Mouse (Mus musculus) cerebellum, adult 11 months (tissue): ENCODE measurements around the gene Gm20683.

Experiments
- DNase-seq: peaks from one replicate; pipeline ENCODE4 v3.0.0; 2022

Gene Gm20683

DNA sequence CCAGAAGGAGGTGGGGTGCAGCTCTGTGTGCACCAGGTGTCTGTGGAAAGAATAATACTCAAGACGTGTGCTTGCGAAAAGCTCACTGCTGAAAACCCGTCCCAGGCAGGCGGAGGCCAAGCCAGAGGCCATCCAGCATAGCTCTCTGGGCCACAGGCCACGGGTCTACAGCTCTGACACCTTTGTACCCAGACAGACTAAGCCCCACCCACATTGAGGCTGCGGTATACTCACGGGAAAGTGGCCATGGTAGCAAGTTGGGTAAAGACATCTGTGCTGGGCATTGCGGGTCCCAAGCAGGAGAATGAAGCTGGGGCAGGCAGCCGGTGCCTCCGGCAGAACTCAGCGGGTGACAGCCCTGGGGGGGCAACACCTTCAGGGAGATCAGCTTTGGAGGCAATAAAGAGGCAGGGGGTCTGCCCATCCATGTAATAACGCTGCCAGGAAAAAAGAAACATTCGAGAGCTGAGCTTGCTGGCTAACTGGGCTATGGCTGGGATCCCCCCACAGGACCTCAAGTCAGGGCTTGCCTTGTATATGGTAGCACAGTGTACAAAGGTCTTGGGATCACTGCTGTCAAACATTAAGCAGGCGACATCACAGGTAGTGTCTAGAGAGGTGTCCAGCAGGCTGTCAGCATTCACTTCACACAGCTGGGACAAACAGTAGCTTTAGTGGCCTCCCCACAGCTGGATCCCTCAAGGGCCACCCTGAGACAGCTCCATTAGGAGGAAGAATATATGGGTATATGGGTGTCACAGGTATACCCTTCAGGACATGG, 1.9 kb downstream of the Gm20683 start:
- no peak for DNase-seq

DNA sequence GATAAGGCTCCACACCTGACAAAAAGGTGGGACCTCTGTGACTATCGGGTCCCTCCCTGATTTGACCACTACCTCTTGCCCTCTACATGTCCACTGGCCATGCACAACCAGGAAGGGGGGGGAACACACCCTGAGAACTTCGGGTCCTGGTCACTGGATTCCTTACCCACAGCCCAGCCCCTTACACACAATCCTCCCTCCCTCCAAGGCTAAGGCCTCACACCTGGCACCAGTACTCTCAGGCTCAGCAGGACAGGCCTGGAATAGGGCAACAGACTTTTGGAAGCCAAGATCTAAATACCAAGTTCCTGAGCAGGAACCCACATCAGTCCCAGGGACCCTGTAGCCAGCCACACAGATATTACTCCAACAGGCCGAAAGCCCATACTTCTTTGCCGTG, 2.7 kb downstream of the Gm20683 start:
- no peak for DNase-seq

- DNase-seq, result no peak
These were observed 4.0 kb downstream of the Gm20683 start for GRCm38 (mm10) chr17:25837533-25837932.

DNA sequence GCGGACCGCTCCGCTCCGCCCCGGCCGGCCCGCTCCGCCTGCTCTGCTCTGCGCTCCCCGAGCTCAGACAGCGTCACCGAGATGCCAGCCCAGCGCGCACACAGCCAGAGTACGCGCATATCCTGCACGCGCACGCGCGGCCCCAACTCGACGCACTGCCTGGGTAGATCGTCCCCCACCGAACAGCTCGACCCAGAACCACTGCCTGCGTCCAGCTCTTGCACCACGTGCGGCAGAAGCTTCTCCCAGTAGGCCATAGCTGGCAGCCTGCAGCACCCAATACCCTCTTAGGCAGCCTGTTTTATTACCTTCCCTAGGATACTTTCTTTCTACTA, 4.5 kb downstream of the Gm20683 start, which contains the start of gene Rhbdl1:
Gene Rhbdl1, minus strand, starts transcription at position 220 of the 335 bp plus-strand sequence.
- peak; percentile 86 for DNase-seq

GRCm38 (mm10) chr17:25836397-25837075, 5.0 kb downstream of the Gm20683 start:
- no peak for DNase-seq

- DNase-seq, result no peak
These were observed 5.7 kb downstream of the Gm20683 start for GRCm38 (mm10) chr17:25835816-25836215.

DNA sequence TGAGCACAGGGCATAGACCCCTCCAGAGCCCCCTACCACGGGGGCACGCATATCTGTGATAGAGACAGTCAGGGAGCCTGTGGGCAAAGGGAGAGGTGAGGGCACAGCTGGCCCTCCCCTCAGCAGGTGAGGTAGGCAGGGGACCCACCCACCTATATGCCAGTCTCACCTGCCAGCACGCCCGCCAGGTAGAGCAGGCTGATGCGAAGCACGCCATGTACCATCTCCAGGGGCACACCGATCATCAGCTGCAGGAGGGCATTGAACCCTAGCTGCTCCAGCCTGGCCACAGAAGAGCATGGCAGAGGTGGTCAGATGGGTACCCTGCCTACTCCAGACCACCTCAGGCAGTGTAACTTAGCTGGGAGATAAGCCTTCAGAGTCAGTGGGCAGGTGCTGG, 6.3 kb downstream of the Gm20683 start:
- no peak for DNase-seq

- DNase-seq, result no peak
These were observed 6.9 kb downstream of the Gm20683 start for GRCm38 (mm10) chr17:25834595-25835222.

- DNase-seq, result no peak
These were observed 7.5 kb downstream of the Gm20683 start for GRCm38 (mm10) chr17:25833961-25834594.

- peak; percentile 86 for DNase-seq
These were observed 8.3 kb downstream of the Gm20683 start, which contains the start of gene Stub1 for GRCm38 (mm10) chr17:25833291-25833663. Gene Stub1, minus strand, starts transcription at chr17:25833404.

DNA sequence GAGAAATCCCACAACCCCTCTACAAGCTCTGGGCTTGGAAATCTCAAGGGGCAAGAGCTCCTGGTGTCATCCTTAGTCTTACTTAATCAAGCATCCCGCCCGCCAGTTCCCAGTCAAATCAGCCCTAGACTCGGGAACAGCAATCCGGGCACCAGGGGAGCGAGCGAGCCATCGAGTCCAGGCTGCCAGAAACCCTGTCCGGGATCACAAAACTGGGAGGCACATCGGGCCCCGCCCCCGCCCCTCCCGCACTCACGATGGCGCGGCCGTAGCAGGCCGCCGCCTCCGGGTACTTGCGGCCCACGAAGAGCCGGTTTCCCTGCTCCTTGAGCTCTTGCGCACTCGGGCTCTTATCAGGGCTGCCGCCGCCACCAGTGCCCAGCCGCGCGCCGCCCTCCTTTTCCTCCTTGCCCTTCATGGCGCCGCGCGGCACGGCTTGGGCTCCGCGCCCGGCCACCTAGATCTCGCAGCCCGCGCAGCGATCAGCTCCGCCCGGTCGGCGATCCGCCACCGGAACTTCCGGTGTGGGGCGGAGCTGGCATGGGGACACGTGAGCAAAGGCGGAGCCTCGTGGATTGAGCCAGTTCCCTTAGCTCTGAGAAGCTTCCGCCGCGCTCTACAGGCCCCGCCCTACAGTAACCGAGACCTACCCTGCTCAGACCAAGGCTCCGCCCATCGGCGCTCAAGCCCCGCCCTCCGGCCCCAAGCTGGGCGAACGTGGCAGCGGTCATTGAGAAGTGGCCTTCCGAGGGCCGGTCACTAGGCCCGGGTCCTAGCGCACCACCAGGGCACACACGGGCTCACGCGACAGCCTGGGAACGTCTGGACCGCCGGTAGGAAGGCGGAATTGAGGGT, 8.9 kb downstream of the Gm20683 start:
- peak; percentile 99 for DNase-seq

DNA sequence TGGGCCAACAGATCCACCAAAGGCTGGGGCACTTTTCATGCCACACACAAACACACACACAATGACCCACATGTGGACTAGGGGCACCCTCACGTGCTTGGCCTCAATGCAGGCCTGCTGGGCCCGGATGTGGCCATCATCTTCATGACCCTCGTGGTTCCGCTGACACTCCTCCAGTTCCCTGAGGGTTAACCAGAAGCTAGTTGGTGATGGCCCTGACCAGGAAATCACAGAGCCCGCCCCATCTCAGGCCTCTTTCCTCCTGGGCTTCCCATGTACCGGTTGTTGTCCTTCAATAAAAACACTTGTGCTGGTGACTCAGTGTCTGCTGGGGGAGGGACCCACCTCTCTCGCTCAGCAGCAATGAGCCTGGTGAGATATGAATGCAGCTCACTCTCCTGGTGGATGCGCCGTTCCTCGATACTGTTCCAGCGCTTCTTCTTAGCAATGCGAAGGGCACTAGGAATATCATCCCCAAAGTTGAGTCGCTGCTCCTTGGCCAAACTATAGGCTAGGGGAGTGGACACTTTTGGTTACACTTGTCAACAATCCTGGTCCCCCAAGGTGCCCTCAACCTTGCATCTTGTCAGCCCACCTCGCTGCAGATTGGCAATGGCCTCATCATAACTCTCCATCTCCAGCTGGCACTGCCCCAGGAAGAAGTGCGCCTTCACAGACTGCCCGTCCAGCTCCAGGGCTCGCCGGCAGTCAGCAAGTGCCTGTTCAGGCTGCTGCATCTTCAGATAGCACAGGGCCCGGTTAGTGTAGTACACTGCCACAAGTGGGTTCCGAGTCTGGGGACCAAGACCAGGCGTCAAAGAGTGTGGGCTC, 9.9 kb downstream of the Gm20683 start:
- no peak for DNase-seq

- DNase-seq, result no peak
These were observed 10.6 kb downstream of the Gm20683 start for GRCm38 (mm10) chr17:25830806-25831431.

DNA sequence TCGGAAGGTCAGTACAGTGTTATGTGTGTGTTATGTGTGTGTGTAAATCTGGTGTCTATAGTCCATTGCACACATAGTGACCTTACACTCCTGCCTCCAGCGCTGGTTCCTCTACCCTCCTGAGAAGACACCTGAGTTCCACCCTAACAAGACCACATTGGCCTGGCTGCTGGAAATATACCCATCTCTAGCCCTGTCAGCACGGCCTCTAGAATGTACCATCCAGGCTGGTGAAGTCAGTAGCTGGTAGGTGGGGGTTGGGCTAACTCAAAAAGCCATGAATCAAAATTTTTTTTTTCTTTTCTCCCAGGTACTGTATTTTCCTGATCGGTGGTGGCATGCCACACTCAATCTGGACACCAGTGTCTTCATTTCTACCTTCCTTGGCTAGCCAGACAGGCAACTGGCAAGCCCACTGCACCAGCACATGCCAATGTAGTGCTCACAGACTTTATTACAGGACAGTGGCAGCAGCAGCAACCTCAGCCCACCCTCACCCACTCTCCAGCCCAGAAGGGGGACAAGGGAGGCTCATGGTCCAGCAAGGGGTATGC, 11.3 kb downstream of the Gm20683 start:
- no peak for DNase-seq

DNA sequence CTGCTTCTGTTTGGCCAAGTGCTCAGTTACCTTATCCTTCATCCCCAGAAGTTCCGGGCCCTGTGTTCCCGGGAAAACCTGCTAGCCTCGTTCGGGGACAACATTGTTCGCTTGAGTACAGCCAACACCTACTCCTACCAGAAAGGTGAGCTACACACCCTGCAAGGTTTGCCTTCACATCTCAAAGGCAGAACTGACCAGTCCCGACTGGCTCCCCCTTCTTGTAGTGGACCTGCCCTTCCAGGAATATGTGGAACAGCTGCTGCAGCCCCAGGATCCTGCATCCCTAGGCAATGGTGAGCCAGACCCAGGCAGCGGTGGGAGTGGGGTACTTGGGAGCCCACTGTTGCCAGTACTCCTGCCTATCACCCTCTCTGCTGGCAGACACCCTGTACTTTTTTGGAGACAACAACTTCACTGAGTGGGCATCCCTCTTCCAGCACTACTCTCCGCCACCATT, 12.0 kb downstream of the Gm20683 start:
- DNase-seq, result no peak

- DNase-seq, result peak; percentile 74
These were observed 12.6 kb downstream of the Gm20683 start, which contains the start of gene Jmjd8 for GRCm38 (mm10) chr17:25828712-25829557. Gene Jmjd8, plus strand, starts transcription at chr17:25828867.

DNA sequence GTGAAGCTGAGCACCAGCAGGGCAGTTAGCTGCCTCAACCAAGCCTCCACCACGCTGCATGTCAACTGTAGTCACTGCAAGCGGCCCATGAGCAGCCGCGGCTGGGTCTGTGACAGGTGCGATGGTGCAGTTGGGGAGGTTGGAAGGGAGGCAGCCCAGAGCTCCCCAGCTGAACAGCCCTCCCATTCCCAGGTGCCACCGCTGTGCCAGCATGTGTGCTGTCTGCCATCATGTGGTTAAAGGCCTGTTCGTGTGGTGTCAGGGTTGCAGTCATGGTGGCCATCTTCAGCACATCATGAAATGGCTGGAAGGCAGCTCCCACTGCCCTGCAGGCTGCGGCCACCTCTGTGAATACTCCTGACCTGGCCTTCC, 13.4 kb downstream of the Gm20683 start:
- DNase-seq, result no peak

- DNase-seq, result no peak
These were observed 13.9 kb downstream of the Gm20683 start for GRCm38 (mm10) chr17:25827546-25828222.

DNA sequence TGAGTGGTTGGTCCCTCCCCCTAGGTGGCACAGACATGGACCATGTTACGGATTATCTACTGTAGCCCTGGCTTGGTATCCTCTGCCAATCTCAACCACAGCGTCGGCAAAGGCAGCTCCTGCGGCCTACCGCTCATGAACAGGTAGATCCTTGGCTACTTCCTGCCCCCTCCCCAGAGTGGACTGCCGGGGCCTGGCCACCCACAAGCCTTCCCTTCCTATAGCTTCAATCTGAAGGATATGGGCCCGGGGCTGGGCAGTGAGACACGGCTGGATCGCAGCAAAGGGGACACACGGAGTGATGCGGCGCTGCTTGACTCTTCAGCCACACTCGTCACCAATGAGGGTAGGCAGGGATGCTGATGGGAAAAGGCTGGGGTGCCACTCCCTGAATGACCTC, 14.6 kb downstream of the Gm20683 start:
- DNase-seq, result no peak
